Mouse (Mus musculus) adrenal gland, adult 8-10 months (tissue): ENCODE measurements around the gene Eps8. TPM values are rescaled to one million over a fixed set of nuclear protein-coding genes. Genes with fewer than 3 reads are reported as not detected.

Experiments
- DNase-seq: peaks from one replicate; pipeline ENCODE4 v3.0.0; 2022
- total RNA-seq, 4 experiments: library from RNA; stranded (reverse); gene quantifications; 2 replicates each; pipeline ENCODE4 v1.2.4; 2022

The Eps8 gene
- total RNA-seq, 4 experiments from 2014 or later, result 26.3 to 56.6 (median 36.9) TPM

GRCm38 (mm10) chr6:137661583-137662365, 7.1 kb upstream of the Eps8 start:
- DNase-seq, result no peak

GRCm38 (mm10) chr6:137658426-137659088, 3.9 kb upstream of the Eps8 start:
- no peak for DNase-seq

GRCm38 (mm10) chr6:137657203-137657602, 2.5 kb upstream of the Eps8 start:
- DNase-seq, result no peak

- DNase-seq, result no peak
Observed at GRCm38 (mm10) chr6:137649528-137649927, 5.1 kb downstream of the Eps8 start.

GRCm38 (mm10) chr6:137649068-137649480, 5.6 kb downstream of the Eps8 start:
- DNase-seq, result peak; percentile 75

GRCm38 (mm10) chr6:137648110-137649067, 6.3 kb downstream of the Eps8 start:
- no peak for DNase-seq

GRCm38 (mm10) chr6:137647646-137648045, 7.0 kb downstream of the Eps8 start:
- DNase-seq, result no peak

- DNase-seq, result no peak
Observed at GRCm38 (mm10) chr6:137646726-137647125, 8.0 kb downstream of the Eps8 start.

- DNase-seq, result no peak
Observed at GRCm38 (mm10) chr6:137644893-137645292, 9.8 kb downstream of the Eps8 start.

- no peak for DNase-seq
Observed at GRCm38 (mm10) chr6:137643814-137644213, 10.9 kb downstream of the Eps8 start.

- DNase-seq, result no peak
Observed at GRCm38 (mm10) chr6:137641642-137642041, 13.0 kb downstream of the Eps8 start.

- DNase-seq, result no peak
Observed at GRCm38 (mm10) chr6:137638834-137639567, 15.7 kb downstream of the Eps8 start.

- no peak for DNase-seq
Observed at GRCm38 (mm10) chr6:137637443-137637842, 17.2 kb downstream of the Eps8 start.

- DNase-seq, result peak; percentile 49
Observed at GRCm38 (mm10) chr6:137636131-137636530, 18.5 kb downstream of the Eps8 start.

GRCm38 (mm10) chr6:137633626-137634025, 21.1 kb downstream of the Eps8 start:
- no peak for DNase-seq

- no peak for DNase-seq
Observed at GRCm38 (mm10) chr6:137633121-137633520, 21.6 kb downstream of the Eps8 start.

- DNase-seq, result no peak
Observed at GRCm38 (mm10) chr6:137630387-137630786, 24.3 kb downstream of the Eps8 start.

GRCm38 (mm10) chr6:137629603-137630231, 25.0 kb downstream of the Eps8 start:
- no peak for DNase-seq

- no peak for DNase-seq
Observed at GRCm38 (mm10) chr6:137628715-137629114, 26.0 kb downstream of the Eps8 start.

- DNase-seq, result no peak
Observed at GRCm38 (mm10) chr6:137621021-137621420, 33.7 kb downstream of the Eps8 start.

- DNase-seq, result peak; percentile 21
Observed at GRCm38 (mm10) chr6:137613903-137614302, 40.8 kb downstream of the Eps8 start.
